Mouse (Mus musculus): Measurements from ENCODE around the gene Pde4d.
A peak's percentile ranks its signal among the peaks of the same experiment; 100 is the strongest.

Gene Pde4d

GRCm38 (mm10) chr13:109863826-109864225 is 1414.1 kb downstream of the Pde4d start:
- DNase-seq = no peak

GRCm38 (mm10) chr13:109864311-109864710 is 1414.6 kb downstream of the Pde4d start:
- DNase-seq = no peak

GRCm38 (mm10) chr13:109880392-109880791 is 1430.6 kb downstream of the Pde4d start:
- no peak for DNase-seq

GRCm38 (mm10) chr13:109881161-109881857 is 1431.6 kb downstream of the Pde4d start:
- no peak for DNase-seq

GRCm38 (mm10) chr13:109883636-109884035 is 1433.9 kb downstream of the Pde4d start:
- DNase-seq = no peak

- no peak for DNase-seq
Measured at GRCm38 (mm10) chr13:109884812-109885211, 1435.1 kb downstream of the Pde4d start.

- no peak for DNase-seq
Measured at GRCm38 (mm10) chr13:109888293-109888692, 1438.5 kb downstream of the Pde4d start.

- DNase-seq = no peak
Measured at GRCm38 (mm10) chr13:109891194-109891909, 1441.6 kb downstream of the Pde4d start.

- DNase-seq = no peak
Measured at GRCm38 (mm10) chr13:109891910-109892265, 1442.1 kb downstream of the Pde4d start.

- no peak for DNase-seq
Measured at GRCm38 (mm10) chr13:109899442-109900428, 1450.0 kb downstream of the Pde4d start.

- no peak for DNase-seq
Measured at GRCm38 (mm10) chr13:109901811-109902210, 1452.1 kb downstream of the Pde4d start.

- DNase-seq = peak; percentile 70 to 73
Measured at GRCm38 (mm10) chr13:109902460-109902854, 1452.7 kb downstream of the Pde4d start.

- peak; percentile 83 for DNase-seq
Measured at GRCm38 (mm10) chr13:109902855-109903763, 1453.4 kb downstream of the Pde4d start.

- no peak for DNase-seq
Measured at GRCm38 (mm10) chr13:109903764-109904510, 1454.2 kb downstream of the Pde4d start.

GRCm38 (mm10) chr13:109906342-109906888 is 1456.7 kb downstream of the Pde4d start:
- DNase-seq = no peak

- peak; percentile 83 to 85 for DNase-seq
Measured at GRCm38 (mm10) chr13:109907634-109908033, 1457.9 kb downstream of the Pde4d start.

GRCm38 (mm10) chr13:109908386-109908785 is 1458.6 kb downstream of the Pde4d start:
- DNase-seq = no peak

GRCm38 (mm10) chr13:109909111-109909510 is 1459.4 kb downstream of the Pde4d start:
- DNase-seq = no peak

- DNase-seq = no peak
Measured at GRCm38 (mm10) chr13:109910915-109911314, 1461.2 kb downstream of the Pde4d start.

GRCm38 (mm10) chr13:109912635-109913034 is 1462.9 kb downstream of the Pde4d start:
- DNase-seq = no peak

- no peak for DNase-seq
Measured at GRCm38 (mm10) chr13:109914246-109914645, 1464.5 kb downstream of the Pde4d start.

Measured in B cell, adult 2 months (primary cell).